Mouse (Mus musculus) embryonic facial prominence, embryonic 11.5 days (tissue): ENCODE results near the gene Camk1g. TPM values are rescaled to one million over a fixed set of nuclear protein-coding genes. Genes with fewer than 3 reads are reported as not detected.

ENCODE experiments used
- ATAC-seq: fragments of 200-750 bp; cut with Nextera tagmentation; replicated peaks from 2 replicates; pipeline ENCODE4 v1.8.0; 2017; ENCODE audit warnings: low read depth; ENCODE audit not compliant: insufficient number of reproducible peaks, low FRiP score, low TSS enrichment
- DNase-seq: peaks from one replicate; pipeline ENCODE4 v3.0.0-alpha.2; 2015; ENCODE audit warnings: low spot score
- H3K27ac ChIP-seq: fragments of 300-500 bp; sonication (generic); replicated peaks from 2 replicates; pipeline ENCODE4 v1.5.1; 2014; ENCODE audit warnings: mild to moderate bottlenecking, low read depth, low read length, control low read depth
- H3K27me3 ChIP-seq: fragments of 300-500 bp; sonication (generic); 2 replicates; pipeline ENCODE4 v1.6.1; 2014; ENCODE audit warnings: mild to moderate bottlenecking, low read length, moderate library complexity, mixed read lengths; ENCODE audit not compliant: control insufficient read depth, insufficient read depth
- H3K36me3 ChIP-seq: fragments of 300-500 bp; sonication (generic); replicated peaks from 2 replicates; pipeline ENCODE4 v1.6.1; 2014; ENCODE audit warnings: low read depth, mild to moderate bottlenecking, low read length, moderate library complexity, mixed read lengths; ENCODE audit not compliant: control insufficient read depth, insufficient read depth
- H3K4me1 ChIP-seq: fragments of 300-500 bp; sonication (generic); 2 replicates; pipeline ENCODE4 v1.6.1; 2014; ENCODE audit warnings: low read length, mixed read lengths; ENCODE audit not compliant: control insufficient read depth, insufficient read depth
- H3K4me2 ChIP-seq: fragments of 300-500 bp; sonication (generic); 2 replicates; pipeline ENCODE4 v1.6.1; 2014; ENCODE audit warnings: low read depth, mild to moderate bottlenecking, control low read depth, low read length, moderate library complexity
- H3K4me3 ChIP-seq: fragments of 300-500 bp; sonication (generic); 2 replicates; pipeline ENCODE4 v1.5.1; 2014; ENCODE audit warnings: low read depth, low read length, control low read depth
- H3K9ac ChIP-seq: fragments of 300-500 bp; sonication (generic); replicated peaks from 2 replicates; pipeline ENCODE4 v1.6.1; 2014; ENCODE audit warnings: mild to moderate bottlenecking, control low read depth, low read length
- H3K9me3 ChIP-seq: fragments of 300-500 bp; sonication (generic); replicated peaks from 2 replicates; pipeline ENCODE4 v1.6.1; 2016; ENCODE audit warnings: mild to moderate bottlenecking, low read length, inconsistent platforms, mixed read lengths; ENCODE audit not compliant: control insufficient read depth
- WGBS: fragments of 180-500 bp; shearing (Covaris S2); extraction: QIAGEN DNeasy Blood & Tissue Kit; methylation state at CpG from one replicate; pipeline ENCODE4 v1.1.7; 2014; 5-methylcytosine and 5-hydroxymethylcytosine counted together
- polyA plus RNA-seq: library from polyadenylated mRNA; unstranded; fragments of >200 nt; fragmentation: Nextera tagmentation; extraction: Ambion mirVana; gene quantifications from 2 replicates; pipeline ENCODE4 v1.2.1, GENCODE M21; 2014

Gene Camk1g
- polyA plus RNA-seq, 1 experiment from 2014 or later: 21.9 TPM

- ATAC-seq: no peak
- 69% methylated on average over 1 of the region's 1 CpGs for WGBS
These were observed 30.2 kb upstream of the Camk1g start for GRCm38 (mm10) chr1:193400348-193400747.

GRCm38 (mm10) chr1:193398728-193399437 is 28.8 kb upstream of the Camk1g start:
- Histone ChIP-seq H3K27ac (no peak overlapping the region), H3K27me3 (no peaks in the 10 kb centered on the region), H3K4me1 (no peaks in the 10 kb centered on the region), H3K4me3 (no peak overlapping the region), H3K9me3 (no peaks in the 10 kb centered on the region), H3K36me3 (no peaks in the 10 kb centered on the region), H3K9ac (no peak overlapping the region), H3K4me2 (no peak overlapping the region)
- ATAC-seq (no peak), DNase-seq (no peak)
- WGBS: 70% methylated on average over 2 of the region's 2 CpGs

More at GRCm38 (mm10) chr1:193400348-193400747, 30.2 kb upstream of the Camk1g start:
- no peak overlapping the region for H3K4me3 ChIP-seq
- H3K4me1 ChIP-seq: no peaks in the 10 kb centered on the region
- H3K36me3 ChIP-seq: no peaks in the 10 kb centered on the region
- H3K4me2 ChIP-seq: no peak overlapping the region
- no peak overlapping the region for H3K9ac ChIP-seq
- H3K9me3 ChIP-seq: no peaks in the 10 kb centered on the region
- no peak for DNase-seq
- H3K27me3 ChIP-seq: no peaks in the 10 kb centered on the region
- H3K27ac ChIP-seq: no peak overlapping the region

GRCm38 (mm10) chr1:193397109-193397508 is 27.0 kb upstream of the Camk1g start:
- no peaks in the 10 kb centered on the region for H3K36me3 ChIP-seq
- H3K27ac ChIP-seq: no peak overlapping the region
- no peaks in the 10 kb centered on the region for H3K4me1 ChIP-seq
- no peak overlapping the region for H3K9ac ChIP-seq
- H3K4me3 ChIP-seq: no peak overlapping the region
- no peak for ATAC-seq
- no peaks in the 10 kb centered on the region for H3K9me3 ChIP-seq
- no peak for DNase-seq
- H3K4me2 ChIP-seq: no peak overlapping the region
- H3K27me3 ChIP-seq: no peaks in the 10 kb centered on the region

- no peaks in the 10 kb centered on the region for H3K9me3 ChIP-seq
- H3K9ac ChIP-seq: no peak overlapping the region
- WGBS: 86% methylated on average over 3 of the region's 3 CpGs
- no peaks in the 10 kb centered on the region for H3K36me3 ChIP-seq
- DNase-seq (no peak), ATAC-seq (no peak)
- H3K4me3 ChIP-seq: no peak overlapping the region
- no peak overlapping the region for H3K4me2 ChIP-seq
- no peak overlapping the region for H3K27ac ChIP-seq
- H3K27me3 ChIP-seq: no peaks in the 10 kb centered on the region
- H3K4me1 ChIP-seq: no peaks in the 10 kb centered on the region
These were observed 22.2 kb upstream of the Camk1g start for GRCm38 (mm10) chr1:193392266-193392665.

GRCm38 (mm10) chr1:193390004-193390403 is 19.9 kb upstream of the Camk1g start:
- Histone ChIP-seq H3K27me3 (no peaks in the 10 kb centered on the region), H3K4me2 (no peak overlapping the region), H3K4me1 (peaks cover 2% of the 10 kb centered on the region; the same call in 1 of the 2 replicates), H3K27ac (no peak overlapping the region), H3K9me3 (no peaks in the 10 kb centered on the region), H3K36me3 (no peaks in the 10 kb centered on the region), H3K9ac (no peak overlapping the region), H3K4me3 (no peak overlapping the region)
- ATAC-seq (no peak), DNase-seq (no peak)
- 42% methylated on average over 12 of the region's 12 CpGs for WGBS

GRCm38 (mm10) chr1:193389505-193389904 is 19.4 kb upstream of the Camk1g start:
- Histone ChIP-seq H3K27ac (no peak overlapping the region), H3K9ac (no peak overlapping the region), H3K36me3 (no peaks in the 10 kb centered on the region), H3K4me1 (peaks cover 2% of the 10 kb centered on the region; the same call in 1 of the 2 replicates), H3K9me3 (no peaks in the 10 kb centered on the region), H3K4me3 (no peak overlapping the region), H3K4me2 (no peak overlapping the region), H3K27me3 (no peaks in the 10 kb centered on the region)
- DNase-seq (no peak), ATAC-seq (no peak)
- 27% methylated on average over 3 of the region's 3 CpGs for WGBS

- Histone ChIP-seq H3K36me3 (no peaks in the 10 kb centered on the region), H3K9ac (no peak overlapping the region), H3K4me2 (no peak overlapping the region), H3K27me3 (no peaks in the 10 kb centered on the region), H3K9me3 (no peaks in the 10 kb centered on the region), H3K27ac (no peak overlapping the region), H3K4me3 (no peak overlapping the region), H3K4me1 (peaks cover 2% of the 10 kb centered on the region)
- no peak for DNase-seq
- no peak for ATAC-seq
- WGBS: 49% methylated on average over 2 of the region's 2 CpGs
These were observed 17.1 kb upstream of the Camk1g start for GRCm38 (mm10) chr1:193387241-193387640.

- Histone ChIP-seq H3K27ac (no peak overlapping the region), H3K4me1 (peaks cover 2% of the 10 kb centered on the region), H3K36me3 (no peaks in the 10 kb centered on the region), H3K9me3 (no peaks in the 10 kb centered on the region), H3K27me3 (no peaks in the 10 kb centered on the region), H3K9ac (0 out of 2 replicates have a peak overlapping the region, but pooled peaks have one; percentile 30), H3K4me3 (no peak overlapping the region), H3K4me2 (no peak overlapping the region)
- DNase-seq (peak; percentile 89), ATAC-seq (no peak)
- whole genome bisulfite sequencing: 1% methylated on average over 5 of the region's 5 CpGs
These were observed 16.0 kb upstream of the Camk1g start for GRCm38 (mm10) chr1:193386136-193386535.
